Mouse (Mus musculus): ENCODE data around the gene Nop58. TPM values are rescaled to one million over a fixed set of nuclear protein-coding genes. Genes with fewer than 3 reads are reported as not detected.

Nop58 gene
- total and polyA plus RNA-seq, 3 experiments: 297 to 752 (median 523) TPM

DNA sequence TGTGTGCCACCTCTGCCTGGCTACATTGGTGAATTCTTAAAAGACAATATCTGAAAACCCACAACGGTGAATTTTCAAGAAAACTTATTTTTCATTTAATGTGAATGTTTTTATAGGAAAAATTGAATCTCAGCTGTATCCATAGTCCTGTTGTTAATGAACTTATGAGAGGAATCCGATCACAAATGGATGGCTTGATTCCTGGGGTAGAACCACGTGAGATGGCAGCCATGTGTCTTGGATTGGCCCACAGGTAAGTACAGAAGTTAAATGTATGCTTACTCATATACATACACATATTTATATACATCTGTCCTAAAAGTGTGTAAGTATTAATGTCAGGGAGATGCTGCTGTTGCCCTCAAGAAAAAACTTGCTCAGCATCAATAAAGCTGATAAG lies 13.4 kb downstream of the Nop58 start:
- peaks cover 0 to 10% of the 10 kb centered on the region in 2 experiments; a peak in 1 of 4 replicates for H3K4me1 ChIP-seq (ENCODE audit: control insufficient read depth in 1 of 2, insufficient read depth in 2 of 2)
- dilution Hi-C loops (cut with MboI; ENCODE audit: extremely low pct_ligation_motif_present, extremely low pct_unique_long_range_greater_than_20kb, low sequenced_read_pairs): no loop called here
- peaks cover 50 to 86% of the 10 kb centered on the region in 2 experiments for H3K36me3 ChIP-seq (replicated peaks in 1 of 2; ENCODE audit: control insufficient read depth in 1 of 2, insufficient read depth in 1 of 2, low read length in 1 of 2)
- no peak overlapping the region for H3K27ac ChIP-seq (ENCODE audit: insufficient read depth, low read depth)
- in situ Hi-C loops (cut with MboI; ENCODE audit: low pct_ligation_motif_present, low pct_unique_long_range_greater_than_20kb, low sequenced_read_pairs): no loop called here
- H3K79me2 ChIP-seq (replicated peaks; ENCODE audit: control insufficient read depth, extremely low read depth, insufficient read depth, poor library complexity, severe bottlenecking): peaks cover 48% of the 10 kb centered on the region
- H3K9ac ChIP-seq (ENCODE audit: insufficient read depth, low read depth): no peak overlapping the region
- no peak overlapping the region for H3K4me3 ChIP-seq (replicated peaks in 1 of 3; ENCODE audit: low read depth in 2 of 3, low read length in 2 of 3, poor library complexity in 1 of 3)
- no peak overlapping the region for H3K4me2 ChIP-seq (ENCODE audit: insufficient read depth, low read depth, poor library complexity, severe bottlenecking)
- TF ChIP-seq ELF1 (IDR thresholded peaks at IDR 0.05; ENCODE audit: low read depth, low read length): no peak
- TF ChIP-seq JUN (IDR thresholded peaks at IDR 0.05; ENCODE audit: insufficient read depth, low read depth, low read length): no peak
- TF ChIP-seq TBP (conservative IDR thresholded peaks at IDR 0.05; ENCODE audit: low read depth, low read length): no peak
- no peak for TF ChIP-seq NRF1 (IDR thresholded peaks at IDR 0.05; ENCODE audit: low read depth, low read length)
- no peak for TF ChIP-seq SMC3 (IDR thresholded peaks at IDR 0.05; ENCODE audit: low read depth, low read length)
- TF ChIP-seq POLR2A (IDR thresholded peaks at IDR 0.05; ENCODE audit: low read depth, low read length): no peak
- TF ChIP-seq MEF2A (IDR thresholded peaks at IDR 0.05; ENCODE audit: borderline replicate concordance, low read depth, low read length): no peak
- no peak for TF ChIP-seq KAT2A (IDR thresholded peaks at IDR 0.05; ENCODE audit: insufficient replicate concordance, low read length)
- no peak for TF ChIP-seq ZKSCAN1 (IDR thresholded peaks at IDR 0.05; ENCODE audit: borderline replicate concordance, low read depth, low read length)
- TF ChIP-seq GABPA (IDR thresholded peaks at IDR 0.05; ENCODE audit: insufficient replicate concordance, low read depth, low read length): no peak
- no peak for TF ChIP-seq MAX (IDR thresholded peaks at IDR 0.05; ENCODE audit: low read length)
- TF ChIP-seq IRF4 (IDR thresholded peaks at IDR 0.05; ENCODE audit: low read depth, low read length): no peak
- no peak for TF ChIP-seq MYC (IDR thresholded peaks at IDR 0.05; ENCODE audit: low read depth, low read length)
- no peak for TF ChIP-seq SIN3A (IDR thresholded peaks at IDR 0.05; ENCODE audit: low read length)
- no peak for TF ChIP-seq PAX5 (IDR thresholded peaks at IDR 0.05; ENCODE audit: low read length)
- no peak for TF ChIP-seq ZMIZ1 (IDR thresholded peaks at IDR 0.05; ENCODE audit: low read depth, low read length)
- no peak for TF ChIP-seq MAFK (IDR thresholded peaks at IDR 0.05; ENCODE audit: insufficient replicate concordance, low read length)
- no peak for TF ChIP-seq EP300 (IDR thresholded peaks at IDR 0.05; ENCODE audit: low read length)
- no peaks in the 10 kb centered on the region for H3K27me3 ChIP-seq (replicated peaks)
- H3K9me3 ChIP-seq (replicated peaks; ENCODE audit: low read length): no peaks in the 10 kb centered on the region
- no peak for DNase-seq (ENCODE audit: extremely low read depth)

GRCm38 (mm10) chr1:59701766-59702165 lies 17.0 kb downstream of the Nop58 start:
- H3K9me3 ChIP-seq (replicated peaks; ENCODE audit: low read length): no peaks in the 10 kb centered on the region
- dilution Hi-C loops (cut with MboI; ENCODE audit: extremely low pct_ligation_motif_present, extremely low pct_unique_long_range_greater_than_20kb, low sequenced_read_pairs) (no loop called here), in situ Hi-C loops (cut with MboI; ENCODE audit: low pct_ligation_motif_present, low pct_unique_long_range_greater_than_20kb, low sequenced_read_pairs) (no loop called here)
- no peak for DNase-seq (ENCODE audit: extremely low read depth)
- peaks cover 0 to 21% of the 10 kb centered on the region in 2 experiments; a peak in 2 of 4 replicates for H3K4me1 ChIP-seq (ENCODE audit: control insufficient read depth in 1 of 2, insufficient read depth in 2 of 2)
- peaks cover 59 to 89% of the 10 kb centered on the region in 2 experiments for H3K36me3 ChIP-seq (replicated peaks in 1 of 2; ENCODE audit: control insufficient read depth in 1 of 2, insufficient read depth in 1 of 2, low read length in 1 of 2)
- no peak overlapping the region for H3K27ac ChIP-seq (ENCODE audit: insufficient read depth, low read depth)
- TF ChIP-seq NELFE (IDR thresholded peaks at IDR 0.05; ENCODE audit: low read depth, low read length): no peak
- TF ChIP-seq RCOR1 (conservative IDR thresholded peaks at IDR 0.05; ENCODE audit: low read depth, low read length): no peak
- TF ChIP-seq PAX5 (IDR thresholded peaks at IDR 0.05; ENCODE audit: low read length): no peak
- TF ChIP-seq SIN3A (IDR thresholded peaks at IDR 0.05; ENCODE audit: low read length): no peak
- TF ChIP-seq CHD1 (IDR thresholded peaks at IDR 0.05; ENCODE audit: low read depth, low read length): no peak
- TF ChIP-seq USF2 (conservative IDR thresholded peaks at IDR 0.05; ENCODE audit: low read depth, low read length): no peak
- no peak for TF ChIP-seq ZNF384 (IDR thresholded peaks at IDR 0.05; ENCODE audit: low read depth, low read length)
- no peak for TF ChIP-seq ETS1 (conservative IDR thresholded peaks at IDR 0.05; ENCODE audit: low read depth, low read length)
- TF ChIP-seq MAZ (IDR thresholded peaks at IDR 0.05; ENCODE audit: low read depth, low read length): no peak
- H3K4me2 ChIP-seq (ENCODE audit: insufficient read depth, low read depth, poor library complexity, severe bottlenecking): no peak overlapping the region
- no peak overlapping the region for H3K9ac ChIP-seq (ENCODE audit: insufficient read depth, low read depth)
- no peaks in the 10 kb centered on the region for H3K27me3 ChIP-seq (replicated peaks)
- H3K79me2 ChIP-seq (replicated peaks; ENCODE audit: control insufficient read depth, extremely low read depth, insufficient read depth, poor library complexity, severe bottlenecking): peaks cover 23% of the 10 kb centered on the region
- H3K4me3 ChIP-seq (replicated peaks in 1 of 3; ENCODE audit: low read depth in 2 of 3, low read length in 2 of 3, poor library complexity in 1 of 3): no peak overlapping the region
